Mouse (Mus musculus) heart, embryonic 11.5 days (tissue): Measurements from ENCODE around the gene Stac. TPM values are rescaled to one million over a fixed set of nuclear protein-coding genes. Genes with fewer than 3 reads are reported as not detected.

ENCODE experiments used
- ATAC-seq: fragments of 200-750 bp; cut with Nextera tagmentation; replicated peaks from 2 replicates; pipeline ENCODE4 v1.8.0; 2017; ENCODE audit warnings: moderate library complexity; ENCODE audit not compliant: insufficient number of reproducible peaks, low FRiP score, low TSS enrichment
- H3K27ac ChIP-seq: fragments of 300-500 bp; sonication (generic); 2 replicates; pipeline ENCODE4 v1.5.1; 2014; ENCODE audit warnings: mild to moderate bottlenecking, low read depth, low read length
- H3K27me3 ChIP-seq: fragments of 300-500 bp; sonication (generic); 2 replicates; pipeline ENCODE4 v1.6.1; 2014; ENCODE audit warnings: mild to moderate bottlenecking, low read length, mixed read lengths; ENCODE audit not compliant: control insufficient read depth, insufficient read depth
- H3K36me3 ChIP-seq: fragments of 300-500 bp; sonication (generic); 2 replicates; pipeline ENCODE4 v1.6.1; 2014; ENCODE audit warnings: mild to moderate bottlenecking, low read length, moderate library complexity, mixed read lengths; ENCODE audit not compliant: control insufficient read depth, insufficient read depth
- H3K4me1 ChIP-seq: fragments of 300-500 bp; sonication (generic); 2 replicates; pipeline ENCODE4 v1.6.1; 2014; ENCODE audit warnings: low read length; ENCODE audit not compliant: control insufficient read depth, insufficient read depth
- H3K4me2 ChIP-seq: fragments of 300-500 bp; sonication (generic); 2 replicates; pipeline ENCODE4 v1.6.1; 2014; ENCODE audit warnings: mild to moderate bottlenecking, moderate library complexity
- H3K4me3 ChIP-seq: fragments of 300-500 bp; sonication (generic); 2 replicates; pipeline ENCODE4 v1.5.1; 2014; ENCODE audit warnings: low read depth, low read length
- H3K9ac ChIP-seq: fragments of 300-500 bp; sonication (generic); 2 replicates; pipeline ENCODE4 v1.6.1; 2014; ENCODE audit warnings: mild to moderate bottlenecking, low read depth, low read length, moderate library complexity
- H3K9me3 ChIP-seq: fragments of 300-500 bp; sonication (generic); replicated peaks from 2 replicates; pipeline ENCODE4 v1.6.1; 2016; ENCODE audit warnings: low read length; ENCODE audit not compliant: control insufficient read depth
- WGBS: fragments of 180-500 bp; shearing (Covaris S2); extraction: QIAGEN DNeasy Blood & Tissue Kit; methylation state at CpG from one replicate; pipeline ENCODE4 v1.1.7; 2014; ENCODE audit not compliant: insufficient replicate concordance; 5-methylcytosine and 5-hydroxymethylcytosine counted together
- polyA plus RNA-seq: library from polyadenylated mRNA; unstranded; fragments of >200 nt; fragmentation: Nextera tagmentation; extraction: Ambion mirVana; gene quantifications from 2 replicates; pipeline ENCODE4 v1.2.1, GENCODE M21; 2014

Stac gene
- polyA plus RNA-seq: 0.65 and 0.79 TPM in 2 replicates

DNA sequence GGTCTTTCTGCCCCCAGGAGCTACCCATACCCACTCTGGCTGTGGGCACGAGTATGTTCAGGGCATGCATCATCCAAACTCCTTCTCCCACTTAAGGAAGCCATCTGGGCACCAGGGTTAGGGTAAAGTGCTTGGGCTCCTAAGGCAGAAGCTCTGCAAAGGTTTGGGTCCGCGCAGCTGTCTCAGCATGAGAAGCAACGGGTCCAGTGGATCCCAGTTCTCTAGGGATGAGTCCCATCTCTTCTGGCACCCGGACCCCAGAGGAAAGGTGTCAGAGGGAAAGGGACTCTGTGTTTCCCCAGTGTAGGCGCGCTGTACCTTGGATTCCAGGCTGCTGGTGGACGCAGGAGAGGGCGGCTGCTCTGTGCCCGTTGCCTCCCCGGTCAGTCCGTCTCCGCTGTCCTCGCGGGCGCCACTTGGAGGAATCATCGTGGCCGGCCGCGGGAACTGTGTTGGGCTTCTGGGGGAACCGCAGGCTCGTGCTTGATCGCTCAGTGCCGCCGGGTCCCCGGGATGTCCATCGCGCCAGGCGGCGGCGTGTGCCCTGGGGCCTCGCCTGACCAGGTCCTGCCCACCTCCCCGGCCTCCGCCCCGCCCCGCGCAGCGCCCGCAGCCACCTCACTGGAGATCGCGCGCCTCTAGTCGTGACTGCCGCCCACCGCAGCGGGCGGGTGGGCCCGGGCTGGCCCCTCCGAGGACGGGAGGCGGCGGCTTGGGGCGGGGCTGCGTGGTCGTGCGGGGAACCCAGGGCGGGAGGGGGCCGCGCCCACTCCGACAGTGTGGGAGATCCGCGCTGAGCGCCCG, at the start of gene Stac:
TSS of gene Stac (minus strand) at position 669 of the 804 bp plus-strand sequence.
- 3% methylated on average over 63 of the region's 64 CpGs for WGBS
- peaks cover 27% of the 10 kb centered on the region for H3K27me3 ChIP-seq
- H3K4me1 ChIP-seq: no peaks in the 10 kb centered on the region
- peak within 1 kb of the TSS; percentile 62 for H3K4me3 ChIP-seq
- H3K27ac ChIP-seq: no peak within 1 kb of the TSS
- no peaks in the 10 kb centered on the region for H3K9me3 ChIP-seq
- H3K4me2 ChIP-seq: peak within 1 kb of the TSS; percentile 96
- H3K9ac ChIP-seq: peak within 1 kb of the TSS; percentile 66; the same call in 1 of the 2 replicates
- no peaks in the 10 kb centered on the region for H3K36me3 ChIP-seq
- ATAC-seq: peak; percentile 26; the same call in 1 of the 2 replicates

- Histone ChIP-seq H3K4me2 (no peak overlapping the region), H3K4me1 (no peaks in the 10 kb centered on the region), H3K36me3 (no peaks in the 10 kb centered on the region), H3K27me3 (no peaks in the 10 kb centered on the region), H3K27ac (no peak overlapping the region), H3K4me3 (no peak overlapping the region), H3K9me3 (no peaks in the 10 kb centered on the region), H3K9ac (no peak overlapping the region)
- WGBS: 65% methylated on average over 10 of the region's 10 CpGs
- ATAC-seq: no peak
Measured at GRCm38 (mm10) chr9:111739431-111740245, 49.5 kb upstream of the Stac start.

- no peak for ATAC-seq
- H3K27me3 ChIP-seq: no peaks in the 10 kb centered on the region
- no peaks in the 10 kb centered on the region for H3K4me1 ChIP-seq
- no peak overlapping the region for H3K4me2 ChIP-seq
- H3K27ac ChIP-seq: no peak overlapping the region
- H3K9ac ChIP-seq: no peak overlapping the region
- no peak overlapping the region for H3K4me3 ChIP-seq
- no peaks in the 10 kb centered on the region for H3K36me3 ChIP-seq
- H3K9me3 ChIP-seq: no peaks in the 10 kb centered on the region
- 70% methylated on average over 3 of the region's 3 CpGs for WGBS
Measured at GRCm38 (mm10) chr9:111739026-111739425, 48.9 kb upstream of the Stac start.

GRCm38 (mm10) chr9:111737796-111738195, 47.6 kb upstream of the Stac start:
- WGBS: 68% methylated on average over 2 of the region's 2 CpGs
- ATAC-seq: no peak
- Histone ChIP-seq H3K4me1 (no peaks in the 10 kb centered on the region), H3K9ac (no peak overlapping the region), H3K36me3 (no peaks in the 10 kb centered on the region), H3K27ac (no peak overlapping the region), H3K4me2 (no peak overlapping the region), H3K9me3 (no peaks in the 10 kb centered on the region), H3K27me3 (no peaks in the 10 kb centered on the region), H3K4me3 (no peak overlapping the region)

DNA sequence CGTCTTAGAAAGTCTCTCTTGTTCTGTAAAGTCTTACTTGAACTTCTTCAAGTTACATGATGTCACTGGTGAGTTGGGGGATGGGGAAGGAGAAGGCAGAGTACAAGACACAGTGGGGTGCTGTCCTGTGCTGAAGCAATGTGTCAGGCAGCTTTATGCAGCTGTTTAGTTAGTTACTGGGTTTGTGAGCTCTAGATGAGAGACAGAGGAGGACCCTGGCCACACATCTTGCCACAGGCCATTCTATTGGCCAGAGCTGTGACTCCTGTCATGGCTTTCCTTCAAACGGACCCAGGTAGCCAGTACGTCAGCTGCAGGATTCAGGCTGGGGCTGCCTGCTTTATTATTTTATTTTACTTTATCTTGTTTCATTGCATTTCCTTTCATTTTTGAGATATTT, 45.8 kb upstream of the Stac start:
- no peak overlapping the region for H3K27ac ChIP-seq
- no peaks in the 10 kb centered on the region for H3K27me3 ChIP-seq
- H3K9ac ChIP-seq: no peak overlapping the region
- H3K4me1 ChIP-seq: no peaks in the 10 kb centered on the region
- no peak overlapping the region for H3K4me3 ChIP-seq
- ATAC-seq: no peak
- no peaks in the 10 kb centered on the region for H3K36me3 ChIP-seq
- 78% methylated on average over 3 of the region's 3 CpGs for WGBS
- H3K9me3 ChIP-seq: no peaks in the 10 kb centered on the region
- H3K4me2 ChIP-seq: no peak overlapping the region

DNA sequence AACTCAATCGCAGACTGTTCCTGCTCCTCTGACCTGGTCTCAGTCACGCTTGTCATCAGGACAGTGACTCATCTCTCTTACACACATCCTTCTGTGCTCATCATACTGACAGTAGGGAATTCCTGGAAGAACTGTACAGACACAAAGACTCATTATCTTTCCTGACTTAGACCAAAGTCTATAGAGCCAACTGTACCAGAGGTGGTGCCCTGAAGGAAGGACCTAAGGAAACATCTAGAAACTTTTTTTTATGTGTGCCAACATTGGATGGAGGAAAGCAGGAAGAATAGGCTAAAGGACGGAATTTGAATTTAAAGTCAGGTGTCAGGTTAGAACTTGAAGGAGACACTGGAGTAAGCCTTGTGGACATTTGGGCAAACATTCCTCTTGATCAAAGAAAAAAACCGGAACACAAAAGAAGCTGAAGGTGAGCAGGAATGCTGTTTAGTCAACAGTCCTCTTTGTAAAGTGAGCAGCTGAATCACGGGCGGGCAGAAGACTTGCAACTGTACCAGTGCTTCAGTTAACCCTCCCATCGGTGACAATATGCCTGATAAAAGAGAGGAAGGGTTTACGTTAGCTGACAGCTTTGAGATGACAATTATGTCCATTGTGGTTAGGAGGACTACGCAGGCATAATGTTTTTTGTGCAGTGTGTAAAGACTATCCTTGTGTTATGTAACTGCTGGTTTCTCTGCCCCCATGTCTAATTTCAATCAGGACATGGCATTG, 42.0 kb upstream of the Stac start:
- Histone ChIP-seq H3K27me3 (no peaks in the 10 kb centered on the region), H3K4me2 (no peak overlapping the region), H3K36me3 (no peaks in the 10 kb centered on the region), H3K4me3 (no peak overlapping the region), H3K27ac (no peak overlapping the region), H3K9ac (no peak overlapping the region), H3K9me3 (no peaks in the 10 kb centered on the region), H3K4me1 (no peaks in the 10 kb centered on the region)
- 67% methylated on average over 9 of the region's 9 CpGs for WGBS
- no peak for ATAC-seq

DNA sequence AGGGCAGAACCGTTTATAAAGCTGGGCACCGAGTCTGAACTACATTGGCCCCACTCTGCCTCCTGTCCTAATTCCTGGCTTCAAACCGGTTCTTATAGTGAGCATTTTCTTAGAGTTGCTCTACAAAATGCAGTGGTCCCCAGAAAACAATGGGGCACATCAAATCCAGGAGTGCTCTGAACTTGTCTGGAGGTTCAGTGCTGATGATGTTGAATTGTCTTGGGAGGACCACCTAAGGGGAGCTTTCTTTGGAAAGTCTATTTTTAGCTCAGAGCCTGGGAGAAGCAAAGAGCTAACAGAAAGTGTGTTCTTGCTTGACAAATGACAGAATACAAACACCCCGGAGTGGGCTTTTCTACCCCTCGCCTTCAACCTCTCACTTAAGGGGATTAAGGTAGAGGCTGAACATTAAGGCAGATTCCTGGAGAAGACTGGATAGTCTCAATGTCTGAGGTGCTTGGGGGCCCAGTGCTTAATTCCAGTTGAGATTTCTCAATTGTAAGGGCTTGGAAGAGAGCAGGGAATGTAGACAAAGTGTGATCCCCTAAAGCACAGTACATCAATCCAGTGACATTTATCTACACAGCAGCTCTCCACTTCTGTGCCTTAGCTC, 34.9 kb upstream of the Stac start:
- Histone ChIP-seq H3K4me3 (no peak overlapping the region), H3K4me2 (no peak overlapping the region), H3K27me3 (no peaks in the 10 kb centered on the region), H3K9me3 (no peaks in the 10 kb centered on the region), H3K9ac (no peak overlapping the region), H3K4me1 (peaks cover 11% of the 10 kb centered on the region), H3K27ac (peak overlapping the region; percentile 35; the same call in 1 of the 2 replicates), H3K36me3 (no peaks in the 10 kb centered on the region)
- ATAC-seq: no peak
- 39% methylated on average over 5 of the region's 5 CpGs for WGBS

- WGBS: 64% methylated on average over 3 of the region's 3 CpGs
- no peaks in the 10 kb centered on the region for H3K9me3 ChIP-seq
- ATAC-seq: no peak
Measured at GRCm38 (mm10) chr9:111714457-111714856, 24.3 kb upstream of the Stac start.

More at GRCm38 (mm10) chr9:111714457-111714856, 24.3 kb upstream of the Stac start:
- H3K36me3 ChIP-seq: no peaks in the 10 kb centered on the region
- H3K27me3 ChIP-seq: no peaks in the 10 kb centered on the region
- no peaks in the 10 kb centered on the region for H3K4me1 ChIP-seq
- no peak overlapping the region for H3K4me3 ChIP-seq
- no peak overlapping the region for H3K27ac ChIP-seq
- H3K9ac ChIP-seq: no peak overlapping the region
- no peak overlapping the region for H3K4me2 ChIP-seq
